Mouse (Mus musculus): ENCODE measurements around the gene Oscar. TPM values are rescaled to one million over a fixed set of nuclear protein-coding genes. Genes with fewer than 3 reads are reported as not detected.
"Not testable (repeated sequence)": the region's sequence is repeated elsewhere in the genome, so short reads cannot be mapped to it uniquely, and the experiment has no call there.

Gene Oscar
- polyA plus RNA-seq, 1 experiment: not detected

DNA sequence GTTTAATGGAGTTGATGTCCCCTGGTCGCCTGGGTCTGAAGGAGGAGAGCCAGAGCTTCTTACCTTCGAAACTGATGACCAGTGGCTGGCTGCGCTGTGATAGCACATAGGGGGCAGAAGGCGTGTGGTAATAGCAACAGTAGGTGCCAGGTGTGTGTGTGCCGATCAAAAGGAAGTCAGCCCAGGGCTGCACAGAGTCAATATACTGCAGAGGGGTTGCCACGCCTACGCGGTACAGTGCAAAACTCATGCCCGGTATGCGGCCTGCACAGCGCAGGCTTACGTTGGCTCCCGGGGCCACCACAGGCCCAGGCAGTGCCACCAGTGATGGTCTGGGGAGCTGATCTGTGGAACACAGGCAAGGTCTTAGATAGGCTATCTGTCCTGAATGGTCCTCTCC is 5.0 kb downstream of the Oscar start:
- Histone ChIP-seq H3K4me1 (ENCODE audit: control insufficient read depth, insufficient read depth, low read length) (no peaks in the 10 kb centered on the region), H3K27ac (ENCODE audit: insufficient read depth, low read length) (no peak overlapping the region), H3K4me3 (ENCODE audit: insufficient read depth, low read length) (no peak overlapping the region)
- TF ChIP-seq CTCF (IDR thresholded peaks at IDR 0.05; ENCODE audit: borderline replicate concordance, insufficient read depth, low read length) (no peak), POLR2A (IDR thresholded peaks at IDR 0.05; ENCODE audit: low read depth, low read length) (no peak)

- H3K27ac ChIP-seq (ENCODE audit: insufficient read depth, low read length): no peak overlapping the region
- H3K4me3 ChIP-seq (ENCODE audit: insufficient read depth, low read length): no peak overlapping the region
- no peaks in the 10 kb centered on the region for H3K4me1 ChIP-seq (ENCODE audit: control insufficient read depth, insufficient read depth, low read length)
- no peak for TF ChIP-seq CTCF (IDR thresholded peaks at IDR 0.05; ENCODE audit: borderline replicate concordance, insufficient read depth, low read length)
These were observed 5.5 kb downstream of the Oscar start for GRCm38 (mm10) chr7:3610437-3610836.

GRCm38 (mm10) chr7:3609082-3609481 is 6.9 kb downstream of the Oscar start:
- no peak for TF ChIP-seq POLR2A (IDR thresholded peaks at IDR 0.05; ENCODE audit: low read depth, low read length)
- no peak for TF ChIP-seq CTCF (IDR thresholded peaks at IDR 0.05; ENCODE audit: borderline replicate concordance, insufficient read depth, low read length)

GRCm38 (mm10) chr7:3608668-3609067 is 7.3 kb downstream of the Oscar start:
- TF ChIP-seq CTCF (IDR thresholded peaks at IDR 0.05; ENCODE audit: borderline replicate concordance, insufficient read depth, low read length) (no peak), POLR2A (IDR thresholded peaks at IDR 0.05; ENCODE audit: low read depth, low read length) (no peak)
- Histone ChIP-seq H3K27ac (ENCODE audit: insufficient read depth, low read length) (no peak overlapping the region), H3K4me3 (ENCODE audit: insufficient read depth, low read length) (no peak overlapping the region), H3K4me1 (ENCODE audit: control insufficient read depth, insufficient read depth, low read length) (no peaks in the 10 kb centered on the region)

More at GRCm38 (mm10) chr7:3609082-3609481, 6.9 kb downstream of the Oscar start:
- Histone ChIP-seq H3K4me1 (ENCODE audit: control insufficient read depth, insufficient read depth, low read length) (no peaks in the 10 kb centered on the region), H3K27ac (ENCODE audit: insufficient read depth, low read length) (no peak overlapping the region), H3K4me3 (ENCODE audit: insufficient read depth, low read length) (no peak overlapping the region)

- no peak for TF ChIP-seq POLR2A (IDR thresholded peaks at IDR 0.05; ENCODE audit: low read depth, low read length)
- no peak for TF ChIP-seq CTCF (IDR thresholded peaks at IDR 0.05; ENCODE audit: borderline replicate concordance, insufficient read depth, low read length)
- Histone ChIP-seq H3K4me3 (ENCODE audit: insufficient read depth, low read length) (no peak overlapping the region), H3K4me1 (ENCODE audit: control insufficient read depth, insufficient read depth, low read length) (no peaks in the 10 kb centered on the region), H3K27ac (ENCODE audit: insufficient read depth, low read length) (no peak overlapping the region)
These were observed 8.6 kb downstream of the Oscar start for GRCm38 (mm10) chr7:3607391-3607790.

DNA sequence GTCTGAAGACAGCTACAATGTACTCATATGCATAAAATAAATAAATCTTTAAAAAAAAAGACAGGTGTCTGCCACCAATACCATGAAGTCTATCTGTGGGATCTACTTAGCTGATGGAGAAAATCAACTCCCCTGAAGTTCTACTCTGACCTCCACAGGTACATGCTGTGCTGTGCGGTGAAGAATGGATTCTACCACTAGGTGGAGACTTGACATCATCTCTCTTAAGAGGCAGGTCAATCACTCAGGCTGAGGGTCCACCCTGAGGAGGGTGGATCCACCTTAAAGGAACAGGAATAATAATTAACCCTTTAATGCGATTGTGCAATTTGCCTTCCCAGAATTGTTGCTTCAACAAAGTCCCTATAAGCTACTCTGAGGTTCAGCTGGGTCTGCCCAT is 9.2 kb downstream of the Oscar start:
- H3K27ac ChIP-seq (ENCODE audit: insufficient read depth, low read length): no peak overlapping the region
- no peaks in the 10 kb centered on the region for H3K4me1 ChIP-seq (ENCODE audit: control insufficient read depth, insufficient read depth, low read length)
- TF ChIP-seq CTCF (IDR thresholded peaks at IDR 0.05; ENCODE audit: borderline replicate concordance, insufficient read depth, low read length) (no peak), POLR2A (IDR thresholded peaks at IDR 0.05; ENCODE audit: low read depth, low read length) (no peak)
- no peak overlapping the region for H3K4me3 ChIP-seq (ENCODE audit: insufficient read depth, low read length)

DNA sequence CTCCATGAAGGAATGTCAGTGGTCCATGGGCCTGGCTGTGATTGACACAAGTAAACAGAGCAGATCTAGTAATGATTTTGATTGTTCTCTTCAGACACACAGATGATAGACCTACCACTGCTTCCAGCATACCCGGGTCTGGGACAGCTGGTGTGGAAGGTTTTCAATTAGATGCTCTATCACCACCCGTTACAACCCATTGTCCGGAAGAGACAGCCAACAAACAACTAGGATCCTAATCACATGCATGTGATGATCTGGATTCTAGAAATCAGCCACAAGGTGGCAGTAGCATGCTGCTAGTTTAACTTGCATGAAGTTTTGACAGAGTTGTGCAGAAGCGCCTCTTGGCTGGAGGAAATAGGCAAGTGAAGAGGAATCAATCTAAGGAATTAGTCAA is 14.8 kb downstream of the Oscar start:
- TF ChIP-seq CTCF (IDR thresholded peaks at IDR 0.05; ENCODE audit: borderline replicate concordance, insufficient read depth, low read length) (no peak), POLR2A (IDR thresholded peaks at IDR 0.05; ENCODE audit: low read depth, low read length) (no peak)
- H3K27ac ChIP-seq (ENCODE audit: insufficient read depth, low read length): no peak overlapping the region
- H3K4me3 ChIP-seq (ENCODE audit: insufficient read depth, low read length): no peak overlapping the region
- H3K4me1 ChIP-seq (ENCODE audit: control insufficient read depth, insufficient read depth, low read length): no peaks in the 10 kb centered on the region

GRCm38 (mm10) chr7:3597755-3598154 is 18.2 kb downstream of the Oscar start:
- H3K4me3 ChIP-seq (ENCODE audit: insufficient read depth, low read length); H3K4me1 ChIP-seq (ENCODE audit: control insufficient read depth, insufficient read depth, low read length); H3K27ac ChIP-seq (ENCODE audit: insufficient read depth, low read length): not testable (repeated sequence)

GRCm38 (mm10) chr7:3595146-3595545 is 20.8 kb downstream of the Oscar start:
- no peak overlapping the region for H3K27ac ChIP-seq (ENCODE audit: insufficient read depth, low read length)
- H3K4me3 ChIP-seq (ENCODE audit: insufficient read depth, low read length): no peak overlapping the region
- TF ChIP-seq POLR2A (IDR thresholded peaks at IDR 0.05; ENCODE audit: low read depth, low read length): no peak
- no peak for TF ChIP-seq CTCF (IDR thresholded peaks at IDR 0.05; ENCODE audit: borderline replicate concordance, insufficient read depth, low read length)
- no peaks in the 10 kb centered on the region for H3K4me1 ChIP-seq (ENCODE audit: control insufficient read depth, insufficient read depth, low read length)

GRCm38 (mm10) chr7:3594686-3595085 is 21.3 kb downstream of the Oscar start:
- Histone ChIP-seq H3K4me1 (ENCODE audit: control insufficient read depth, insufficient read depth, low read length) (no peaks in the 10 kb centered on the region), H3K4me3 (ENCODE audit: insufficient read depth, low read length) (no peak overlapping the region), H3K27ac (ENCODE audit: insufficient read depth, low read length) (no peak overlapping the region)
- no peak for TF ChIP-seq POLR2A (IDR thresholded peaks at IDR 0.05; ENCODE audit: low read depth, low read length)
- no peak for TF ChIP-seq CTCF (IDR thresholded peaks at IDR 0.05; ENCODE audit: borderline replicate concordance, insufficient read depth, low read length)

DNA sequence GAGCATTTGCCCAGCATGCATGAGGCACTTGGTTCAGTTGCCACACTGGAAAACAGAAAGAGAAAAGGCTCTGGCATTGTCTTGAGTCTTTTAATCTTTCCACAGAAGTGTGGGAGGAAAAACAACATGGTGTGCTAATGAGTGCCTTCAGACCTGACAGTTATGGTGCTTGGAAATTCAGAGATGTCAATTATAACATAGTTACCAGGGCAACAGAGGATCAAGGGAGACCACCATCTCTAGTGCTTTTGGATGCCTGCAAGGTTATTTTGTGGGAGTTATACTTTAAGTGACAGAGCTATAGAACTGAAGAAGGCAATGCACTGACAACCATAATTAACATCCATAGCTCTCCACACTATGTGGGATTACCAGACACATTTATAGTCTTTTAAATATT is 22.1 kb downstream of the Oscar start:
- no peak overlapping the region for H3K4me3 ChIP-seq (ENCODE audit: insufficient read depth, low read length)
- no peaks in the 10 kb centered on the region for H3K4me1 ChIP-seq (ENCODE audit: control insufficient read depth, insufficient read depth, low read length)
- TF ChIP-seq POLR2A (IDR thresholded peaks at IDR 0.05; ENCODE audit: low read depth, low read length) (no peak), CTCF (IDR thresholded peaks at IDR 0.05; ENCODE audit: borderline replicate concordance, insufficient read depth, low read length) (no peak)
- no peak overlapping the region for H3K27ac ChIP-seq (ENCODE audit: insufficient read depth, low read length)

Measured in embryonic fibroblast, embryonic 13.5 days (primary cell).